Mouse (Mus musculus) stomach, embryonic 16.5 days (tissue): ENCODE results near the gene Larp1. TPM values are rescaled to one million over a fixed set of nuclear protein-coding genes. Genes with fewer than 3 reads are reported as not detected.

Source experiments
- ATAC-seq: fragments of 200-750 bp; cut with Nextera tagmentation; 2 replicates; pipeline ENCODE4 v1.8.0; 2017; ENCODE audit warnings: moderate number of reproducible peaks, moderate TSS enrichment; ENCODE audit not compliant: insufficient read depth, low FRiP score
- H3K27ac ChIP-seq: fragments of 300-500 bp; sonication (generic); 2 replicates; pipeline ENCODE4 v1.5.1; 2014; ENCODE audit warnings: low read length
- H3K27me3 ChIP-seq: fragments of 300-500 bp; sonication (generic); 2 replicates; pipeline ENCODE4 v1.6.1; 2014; ENCODE audit warnings: low read length, control low read depth, mixed read lengths; ENCODE audit not compliant: control insufficient read depth, insufficient read depth
- H3K36me3 ChIP-seq: fragments of 300-500 bp; sonication (generic); 2 replicates; pipeline ENCODE4 v1.6.1; 2014; ENCODE audit warnings: low read length; ENCODE audit not compliant: control insufficient read depth, insufficient read depth
- H3K4me1 ChIP-seq: fragments of 300-500 bp; sonication (generic); 2 replicates; pipeline ENCODE4 v1.6.1; 2014; ENCODE audit warnings: low read length, control low read depth, mixed read lengths; ENCODE audit not compliant: control insufficient read depth, insufficient read depth
- H3K4me2 ChIP-seq: fragments of 300-500 bp; sonication (generic); 2 replicates; pipeline ENCODE4 v1.6.1; 2014; ENCODE audit warnings: low read depth, low read length, mixed read lengths
- H3K4me3 ChIP-seq: fragments of 300-500 bp; sonication (generic); replicated peaks from 2 replicates; pipeline ENCODE4 v1.5.1; 2014; ENCODE audit warnings: mild to moderate bottlenecking, low read length
- H3K9ac ChIP-seq: fragments of 300-500 bp; sonication (generic); 2 replicates; pipeline ENCODE4 v1.6.1; 2014; ENCODE audit warnings: low read length
- H3K9me3 ChIP-seq: fragments of 300-500 bp; sonication (generic); replicated peaks from 2 replicates; pipeline ENCODE4 v1.6.1; 2016; ENCODE audit warnings: low read length, control low read depth; ENCODE audit not compliant: control insufficient read depth
- WGBS: fragments of 180-500 bp; shearing (Covaris S2); extraction: QIAGEN DNeasy Blood & Tissue Kit; methylation state at CpG from one replicate; pipeline ENCODE4 v1.1.7; 2014; 5-methylcytosine and 5-hydroxymethylcytosine counted together
- polyA plus RNA-seq: library from polyadenylated mRNA; unstranded; fragments of >200 nt; fragmentation: Nextera tagmentation; extraction: Ambion mirVana; gene quantifications from 2 replicates; pipeline ENCODE4 v1.2.1, GENCODE M21; 2015

The Larp1 gene
- polyA plus RNA-seq, 1 experiment from 2014 or later = 22.9 TPM

GRCm38 (mm10) chr11:58009516-58010141 is 765 bp downstream of the Larp1 start:
- no peaks in the 10 kb centered on the region for H3K27me3 ChIP-seq
- H3K4me1 ChIP-seq = peaks cover 29% of the 10 kb centered on the region
- peak; percentile 75 for ATAC-seq
- H3K9me3 ChIP-seq = no peaks in the 10 kb centered on the region
- peak overlapping the region; percentile 91 for H3K27ac ChIP-seq
- H3K36me3 ChIP-seq = no peaks in the 10 kb centered on the region
- H3K4me3 ChIP-seq = peak overlapping the region; percentile 97
- H3K4me2 ChIP-seq = peak overlapping the region; percentile 91
- WGBS = under 1% methylated on average over 76 of the region's 78 CpGs
- peak overlapping the region; percentile 98 for H3K9ac ChIP-seq

- peak overlapping the region; percentile 97 for H3K4me3 ChIP-seq
- 3% methylated on average over 16 of the region's 16 CpGs for WGBS
- H3K9me3 ChIP-seq = no peaks in the 10 kb centered on the region
- peak overlapping the region; percentile 91 for H3K4me2 ChIP-seq
- H3K27ac ChIP-seq = peak overlapping the region; percentile 91
- H3K27me3 ChIP-seq = no peaks in the 10 kb centered on the region
- peaks cover 34% of the 10 kb centered on the region for H3K4me1 ChIP-seq
- no peak for ATAC-seq
- no peaks in the 10 kb centered on the region for H3K36me3 ChIP-seq
- peak overlapping the region; percentile 98 for H3K9ac ChIP-seq
Observed at GRCm38 (mm10) chr11:58010226-58010781, 1.4 kb downstream of the Larp1 start.

DNA sequence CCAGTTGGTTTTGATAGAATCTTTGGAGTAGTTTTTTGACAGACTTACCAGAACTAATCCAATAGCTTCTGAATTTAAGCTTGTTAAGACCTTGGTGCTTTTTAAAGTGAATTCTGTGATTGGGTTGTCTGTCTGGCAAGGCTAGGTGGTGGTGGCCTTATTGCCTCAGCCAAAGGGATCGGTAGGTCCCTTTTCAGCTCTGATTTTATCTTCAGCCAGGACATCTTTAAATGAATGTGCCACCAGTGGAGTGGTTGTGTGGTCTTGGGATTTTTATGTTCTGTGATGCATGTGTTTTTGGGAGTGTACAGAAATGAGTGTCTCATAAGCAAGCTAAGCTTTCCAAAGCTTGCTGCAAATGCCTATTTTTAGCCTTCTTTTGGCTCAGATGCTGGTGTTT is 2.1 kb downstream of the Larp1 start:
- Histone ChIP-seq H3K4me1 (peaks cover 37% of the 10 kb centered on the region), H3K36me3 (no peaks in the 10 kb centered on the region), H3K9ac (peak overlapping the region; percentile 42), H3K4me3 (peak overlapping the region; percentile 97), H3K9me3 (no peaks in the 10 kb centered on the region), H3K27me3 (no peaks in the 10 kb centered on the region), H3K4me2 (peak overlapping the region; percentile 91), H3K27ac (peak overlapping the region; percentile 31; the same call in 1 of the 2 replicates)
- WGBS = 23% methylated on average over 1 of the region's 1 CpGs
- ATAC-seq = no peak

- Histone ChIP-seq H3K27ac (no peak overlapping the region), H3K9ac (no peak overlapping the region), H3K36me3 (no peaks in the 10 kb centered on the region), H3K4me2 (peak overlapping the region; percentile 91; the same call in 1 of the 2 replicates), H3K4me3 (no peak overlapping the region), H3K9me3 (no peaks in the 10 kb centered on the region), H3K27me3 (no peaks in the 10 kb centered on the region), H3K4me1 (peaks cover 46% of the 10 kb centered on the region)
- ATAC-seq = no peak
- WGBS = 66% methylated on average over 4 of the region's 4 CpGs
Observed at GRCm38 (mm10) chr11:58011813-58012212, 2.9 kb downstream of the Larp1 start.

GRCm38 (mm10) chr11:58012674-58013073 is 3.8 kb downstream of the Larp1 start:
- H3K9me3 ChIP-seq = no peaks in the 10 kb centered on the region
- H3K4me1 ChIP-seq = peaks cover 54% of the 10 kb centered on the region
- ATAC-seq = no peak
- H3K36me3 ChIP-seq = no peaks in the 10 kb centered on the region
- H3K4me3 ChIP-seq = no peak overlapping the region
- 83% methylated on average over 1 of the region's 1 CpGs for WGBS
- H3K4me2 ChIP-seq = no peak overlapping the region
- H3K27me3 ChIP-seq = no peaks in the 10 kb centered on the region
- no peak overlapping the region for H3K9ac ChIP-seq
- H3K27ac ChIP-seq = no peak overlapping the region

- peaks cover 51% of the 10 kb centered on the region for H3K4me1 ChIP-seq
- no peak overlapping the region for H3K4me3 ChIP-seq
- no peaks in the 10 kb centered on the region for H3K27me3 ChIP-seq
- ATAC-seq = no peak
- H3K9ac ChIP-seq = no peak overlapping the region
- no peaks in the 10 kb centered on the region for H3K9me3 ChIP-seq
- H3K27ac ChIP-seq = no peak overlapping the region
- H3K36me3 ChIP-seq = no peaks in the 10 kb centered on the region
- no peak overlapping the region for H3K4me2 ChIP-seq
Observed at GRCm38 (mm10) chr11:58013100-58013499, 4.2 kb downstream of the Larp1 start.

DNA sequence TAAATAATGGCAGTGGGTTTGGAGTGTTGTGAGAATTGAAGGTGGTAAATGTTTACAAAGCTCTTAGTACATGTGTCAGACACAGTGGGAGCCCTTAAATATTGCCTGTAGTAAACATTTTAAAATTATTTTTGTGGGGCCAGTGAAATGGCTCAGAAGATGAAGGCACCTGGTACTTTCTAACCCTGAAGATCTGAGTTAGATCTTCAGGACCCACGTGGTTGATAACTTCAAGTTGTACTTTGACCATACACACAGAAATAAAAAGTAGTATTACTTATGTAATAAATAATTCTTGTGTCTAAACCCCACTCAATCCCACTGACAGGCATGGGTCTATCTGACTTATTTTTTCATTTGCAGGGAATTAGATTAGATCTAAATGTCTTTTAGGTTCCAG is 5.7 kb downstream of the Larp1 start:
- Histone ChIP-seq H3K9me3 (no peaks in the 10 kb centered on the region), H3K27ac (no peak overlapping the region), H3K4me3 (no peak overlapping the region), H3K4me2 (no peak overlapping the region), H3K27me3 (no peaks in the 10 kb centered on the region), H3K4me1 (peaks cover 49% of the 10 kb centered on the region), H3K9ac (no peak overlapping the region), H3K36me3 (no peaks in the 10 kb centered on the region)
- ATAC-seq = no peak
- 47% methylated on average over 1 of the region's 1 CpGs for WGBS

DNA sequence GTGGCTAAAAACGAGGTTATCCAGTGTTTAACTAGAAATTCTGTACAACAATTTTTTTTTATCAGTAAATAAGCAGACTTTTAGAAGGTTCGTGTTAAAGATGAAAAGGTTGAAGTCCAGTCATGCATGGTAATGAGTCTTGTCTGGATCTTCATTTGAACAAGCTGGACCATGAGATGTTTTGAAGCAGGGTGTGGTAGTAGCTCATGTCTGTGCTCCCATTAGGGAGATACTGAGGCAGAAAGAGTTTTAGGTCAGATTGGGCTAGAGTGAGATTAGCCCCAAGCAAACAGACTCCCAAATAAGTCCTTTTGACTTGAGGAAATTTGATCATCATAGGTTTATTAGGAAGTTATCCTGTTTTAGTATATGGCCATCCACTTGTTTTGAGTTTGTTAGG is 6.5 kb downstream of the Larp1 start:
- H3K4me2 ChIP-seq = no peak overlapping the region
- H3K27me3 ChIP-seq = no peaks in the 10 kb centered on the region
- no peak overlapping the region for H3K9ac ChIP-seq
- H3K9me3 ChIP-seq = no peaks in the 10 kb centered on the region
- no peak overlapping the region for H3K27ac ChIP-seq
- WGBS = 52% methylated on average over 2 of the region's 2 CpGs
- H3K4me1 ChIP-seq = peaks cover 52% of the 10 kb centered on the region
- H3K36me3 ChIP-seq = no peaks in the 10 kb centered on the region
- ATAC-seq = no peak
- no peak overlapping the region for H3K4me3 ChIP-seq

GRCm38 (mm10) chr11:58016371-58016770 is 7.5 kb downstream of the Larp1 start:
- Histone ChIP-seq H3K4me3 (no peak overlapping the region), H3K4me2 (no peak overlapping the region), H3K27ac (peak overlapping the region; percentile 39), H3K9me3 (no peaks in the 10 kb centered on the region), H3K36me3 (no peaks in the 10 kb centered on the region), H3K4me1 (peaks cover 53% of the 10 kb centered on the region), H3K9ac (no peak overlapping the region), H3K27me3 (no peaks in the 10 kb centered on the region)
- 36% methylated on average over 3 of the region's 3 CpGs for WGBS
- no peak for ATAC-seq
